Mouse (Mus musculus): ENCODE data around the gene Vopp1. TPM values are rescaled to one million over a fixed set of nuclear protein-coding genes. Genes with fewer than 3 reads are reported as not detected.

The Vopp1 gene
- polyA plus RNA-seq, 1 experiment from 2014 or later: 32.3 TPM

GRCm38 (mm10) chr6:57770467-57771190 lies 54.3 kb downstream of the Vopp1 start:
- Histone ChIP-seq H3K27me3 (replicated peaks) (no peaks in the 10 kb centered on the region), H3K4me2 (replicated peaks) (no peak overlapping the region), H3K4me1 (replicated peaks) (no peaks in the 10 kb centered on the region), H3K27ac (no peak overlapping the region), H3K9ac (no peak overlapping the region), H3K9me3 (no peaks in the 10 kb centered on the region), H3K4me3 (replicated peaks) (no peak overlapping the region), H3K36me3 (no peaks in the 10 kb centered on the region)
- no peak for ATAC-seq
- WGBS: 90% methylated on average over 1 of the region's 1 CpGs

GRCm38 (mm10) chr6:57768948-57769525 lies 55.9 kb downstream of the Vopp1 start:
- no peak overlapping the region for H3K27ac ChIP-seq
- no peaks in the 10 kb centered on the region for H3K4me1 ChIP-seq (replicated peaks)
- no peaks in the 10 kb centered on the region for H3K36me3 ChIP-seq
- no peak for ATAC-seq
- no peak overlapping the region for H3K4me3 ChIP-seq (replicated peaks)
- no peaks in the 10 kb centered on the region for H3K27me3 ChIP-seq (replicated peaks)
- WGBS: 69% methylated on average over 7 of the region's 7 CpGs
- H3K9me3 ChIP-seq: no peaks in the 10 kb centered on the region
- H3K9ac ChIP-seq: no peak overlapping the region
- no peak overlapping the region for H3K4me2 ChIP-seq (replicated peaks)

- Histone ChIP-seq H3K27me3 (replicated peaks) (no peaks in the 10 kb centered on the region), H3K4me3 (replicated peaks) (no peak overlapping the region), H3K9me3 (no peaks in the 10 kb centered on the region), H3K4me2 (replicated peaks) (no peak overlapping the region), H3K27ac (no peak overlapping the region), H3K4me1 (replicated peaks) (no peaks in the 10 kb centered on the region), H3K9ac (no peak overlapping the region), H3K36me3 (no peaks in the 10 kb centered on the region)
- WGBS: 45% methylated on average over 8 of the region's 8 CpGs
- peak; percentile 64; the same call in 1 of the 2 replicates for ATAC-seq
Observed at GRCm38 (mm10) chr6:57767112-57767868, 57.7 kb downstream of the Vopp1 start.

GRCm38 (mm10) chr6:57766287-57766686 lies 58.7 kb downstream of the Vopp1 start:
- H3K4me1 ChIP-seq (replicated peaks): no peaks in the 10 kb centered on the region
- H3K9me3 ChIP-seq: no peaks in the 10 kb centered on the region
- H3K9ac ChIP-seq: no peak overlapping the region
- 100% methylated on average over 1 of the region's 1 CpGs for WGBS
- H3K36me3 ChIP-seq: no peaks in the 10 kb centered on the region
- no peak overlapping the region for H3K4me2 ChIP-seq (replicated peaks)
- no peak overlapping the region for H3K27ac ChIP-seq
- peak; percentile 77; the same call in 1 of the 2 replicates for ATAC-seq
- H3K4me3 ChIP-seq (replicated peaks): no peak overlapping the region
- H3K27me3 ChIP-seq (replicated peaks): no peaks in the 10 kb centered on the region

- no peak for ATAC-seq
Observed at GRCm38 (mm10) chr6:57765095-57765878, 59.7 kb downstream of the Vopp1 start.

GRCm38 (mm10) chr6:57763054-57763453 lies 61.9 kb downstream of the Vopp1 start:
- Histone ChIP-seq H3K9ac (no peak overlapping the region), H3K27ac (no peak overlapping the region), H3K9me3 (no peaks in the 10 kb centered on the region), H3K4me1 (replicated peaks) (no peaks in the 10 kb centered on the region), H3K4me3 (replicated peaks) (no peak overlapping the region), H3K4me2 (replicated peaks) (no peak overlapping the region), H3K27me3 (replicated peaks) (no peaks in the 10 kb centered on the region), H3K36me3 (0 out of 2 replicates have a peak, but pooled peaks cover 5% of the 10 kb centered on the region)
- ATAC-seq: no peak

More at GRCm38 (mm10) chr6:57765095-57765878, 59.7 kb downstream of the Vopp1 start:
- H3K27me3 ChIP-seq (replicated peaks): no peaks in the 10 kb centered on the region
- H3K36me3 ChIP-seq: 0 out of 2 replicates have a peak, but pooled peaks cover 4% of the 10 kb centered on the region
- H3K4me2 ChIP-seq (replicated peaks): no peak overlapping the region
- H3K27ac ChIP-seq: no peak overlapping the region
- H3K9me3 ChIP-seq: no peaks in the 10 kb centered on the region
- H3K4me1 ChIP-seq (replicated peaks): no peaks in the 10 kb centered on the region
- no peak overlapping the region for H3K9ac ChIP-seq
- 60% methylated on average over 3 of the region's 3 CpGs for WGBS
- H3K4me3 ChIP-seq (replicated peaks): no peak overlapping the region

GRCm38 (mm10) chr6:57753962-57754759 lies 70.8 kb downstream of the Vopp1 start:
- Histone ChIP-seq H3K27ac (no peak overlapping the region), H3K4me3 (replicated peaks) (no peak overlapping the region), H3K4me2 (replicated peaks) (no peak overlapping the region), H3K36me3 (no peaks in the 10 kb centered on the region), H3K27me3 (replicated peaks) (no peaks in the 10 kb centered on the region), H3K9me3 (no peaks in the 10 kb centered on the region), H3K9ac (no peak overlapping the region), H3K4me1 (replicated peaks) (no peaks in the 10 kb centered on the region)
- 93% methylated on average over 9 of the region's 9 CpGs for WGBS
- no peak for ATAC-seq

GRCm38 (mm10) chr6:57745748-57746129 lies 79.2 kb downstream of the Vopp1 start:
- Histone ChIP-seq H3K9me3 (no peaks in the 10 kb centered on the region), H3K36me3 (no peaks in the 10 kb centered on the region), H3K27me3 (replicated peaks) (no peaks in the 10 kb centered on the region), H3K9ac (no peak overlapping the region), H3K4me3 (replicated peaks) (no peak overlapping the region), H3K4me2 (replicated peaks) (no peak overlapping the region), H3K4me1 (replicated peaks) (no peaks in the 10 kb centered on the region), H3K27ac (no peak overlapping the region)
- peak; percentile 25; the same call in 1 of the 2 replicates for ATAC-seq
- WGBS: 92% methylated on average over 2 of the region's 2 CpGs

- 84% methylated on average over 4 of the region's 4 CpGs for WGBS
- peak; percentile 73; the same call in 1 of the 2 replicates for ATAC-seq
Observed at GRCm38 (mm10) chr6:57744974-57745747, 79.8 kb downstream of the Vopp1 start.

GRCm38 (mm10) chr6:57744123-57744522 lies 80.8 kb downstream of the Vopp1 start:
- ATAC-seq: no peak

More at GRCm38 (mm10) chr6:57744974-57745747, 79.8 kb downstream of the Vopp1 start:
- no peak overlapping the region for H3K27ac ChIP-seq
- no peaks in the 10 kb centered on the region for H3K4me1 ChIP-seq (replicated peaks)
- H3K36me3 ChIP-seq: no peaks in the 10 kb centered on the region
- no peak overlapping the region for H3K9ac ChIP-seq
- no peak overlapping the region for H3K4me3 ChIP-seq (replicated peaks)
- no peak overlapping the region for H3K4me2 ChIP-seq (replicated peaks)
- H3K27me3 ChIP-seq (replicated peaks): no peaks in the 10 kb centered on the region
- no peaks in the 10 kb centered on the region for H3K9me3 ChIP-seq

GRCm38 (mm10) chr6:57743333-57743732 lies 81.6 kb downstream of the Vopp1 start:
- Histone ChIP-seq H3K4me1 (replicated peaks) (no peaks in the 10 kb centered on the region), H3K4me3 (replicated peaks) (no peak overlapping the region), H3K36me3 (no peaks in the 10 kb centered on the region), H3K27me3 (replicated peaks) (no peaks in the 10 kb centered on the region), H3K9ac (no peak overlapping the region), H3K4me2 (replicated peaks) (no peak overlapping the region), H3K27ac (no peak overlapping the region), H3K9me3 (no peaks in the 10 kb centered on the region)
- ATAC-seq: 0 out of 2 replicates have a peak, but pooled peaks have one; percentile 67
- WGBS: 80% methylated on average over 2 of the region's 2 CpGs

More at GRCm38 (mm10) chr6:57744123-57744522, 80.8 kb downstream of the Vopp1 start:
- no peak overlapping the region for H3K4me2 ChIP-seq (replicated peaks)
- no peaks in the 10 kb centered on the region for H3K36me3 ChIP-seq
- no peak overlapping the region for H3K27ac ChIP-seq
- 87% methylated on average over 2 of the region's 2 CpGs for WGBS
- H3K4me1 ChIP-seq (replicated peaks): no peaks in the 10 kb centered on the region
- H3K27me3 ChIP-seq (replicated peaks): no peaks in the 10 kb centered on the region
- H3K9me3 ChIP-seq: no peaks in the 10 kb centered on the region
- H3K9ac ChIP-seq: no peak overlapping the region
- H3K4me3 ChIP-seq (replicated peaks): no peak overlapping the region
